Mouse (Mus musculus): Measurements from ENCODE around the gene Gpr27.

- no peak for TF ChIP-seq POLR2A (IDR thresholded peaks at IDR 0.05; ENCODE audit: low read depth, low read length)
- no peak for TF ChIP-seq CTCF (conservative IDR thresholded peaks at IDR 0.05; ENCODE audit: insufficient read depth, insufficient read length, low read depth, low read length)
Observed at GRCm38 (mm10) chr6:99674482-99674881, 18.0 kb upstream of the Gpr27 start.

All from kidney, adult 2 months (tissue).